Mouse (Mus musculus) bone marrow macrophage, adult 2 months (primary cell): Measurements from ENCODE around the gene Gm49673. TPM values are rescaled to one million over a fixed set of nuclear protein-coding genes. Genes with fewer than 3 reads are reported as not detected.
"Not testable (repeated sequence)": the region's sequence is repeated elsewhere in the genome, so short reads cannot be mapped to it uniquely, and the experiment has no call there.

Experiments
- H3K27ac ChIP-seq: 2 replicates; pipeline ENCODE4 v1.5.1; 2012; ENCODE audit warnings: low read depth, low read length; ENCODE audit not compliant: insufficient read depth
- H3K4me1 ChIP-seq: 2 replicates; pipeline ENCODE4 v1.6.1; 2012; ENCODE audit warnings: low read length; ENCODE audit not compliant: control insufficient read depth, insufficient read depth
- H3K4me3 ChIP-seq: 2 replicates; pipeline ENCODE4 v1.5.1; 2012; ENCODE audit warnings: mild to moderate bottlenecking, low read length, moderate library complexity; ENCODE audit not compliant: insufficient read depth
- CTCF ChIP-seq: IDR thresholded peaks from 2 replicates; pipeline ENCODE4 v1.5.1; 2012; ENCODE audit warnings: low read depth, mild to moderate bottlenecking, low read length, moderate library complexity
- POLR2A ChIP-seq: IDR thresholded peaks from 2 replicates; pipeline ENCODE4 v1.6.1; 2012; ENCODE audit warnings: mild to moderate bottlenecking, low read depth, low read length, borderline replicate concordance
- polyA plus RNA-seq: library from polyadenylated mRNA; stranded (reverse); fragments of >200 nt; gene quantifications from 2 replicates; pipeline ENCODE4 v1.2.4, GENCODE M21; 2012; ENCODE audit not compliant: missing spikeins, insufficient read depth, insufficient read length

Gene Gm49673
- 0.45 TPM in 1 of 2 replicates, not detected in the other for polyA plus RNA-seq

DNA sequence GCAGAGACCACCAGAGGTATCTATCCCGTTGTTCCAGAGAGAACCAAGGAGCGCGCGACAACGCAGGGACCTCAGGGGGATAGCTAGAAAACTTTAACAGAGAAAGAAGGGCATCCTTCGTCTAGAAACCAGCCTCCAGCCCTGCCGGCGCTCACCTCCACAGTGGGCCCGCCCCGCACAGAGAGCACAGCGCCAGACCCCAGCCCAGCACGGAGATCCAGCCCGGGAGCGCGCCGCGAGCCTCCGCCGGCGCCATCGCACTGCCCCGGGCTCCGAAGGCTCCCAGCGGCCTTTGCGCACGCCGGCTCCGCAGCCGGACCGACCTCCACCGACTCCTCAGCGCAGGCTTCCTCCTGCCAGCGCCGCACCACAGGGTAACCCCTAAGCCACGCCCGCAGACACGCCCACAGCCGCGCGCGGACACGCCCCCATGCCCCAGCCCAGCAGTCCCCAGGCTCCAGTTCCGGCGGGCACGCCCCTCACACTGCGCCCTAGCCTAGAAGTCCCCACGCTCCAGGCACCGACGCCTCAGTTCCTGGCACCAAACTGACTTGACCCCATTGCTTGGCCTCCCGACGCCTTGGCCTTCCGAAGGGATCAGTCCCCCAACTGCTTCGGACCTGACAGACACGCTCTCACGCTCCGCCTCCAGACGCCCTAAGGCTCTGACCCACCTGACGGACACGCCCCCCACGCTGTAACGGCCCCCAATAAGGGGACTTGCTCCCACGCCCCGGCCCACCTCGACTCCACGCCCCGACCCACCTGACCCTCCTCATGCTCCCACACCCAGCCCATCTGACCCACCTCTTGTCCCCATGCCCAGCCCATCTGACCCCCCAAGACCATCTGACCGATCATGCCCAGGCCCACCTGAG, at the start of gene Gm49673, which contains the start of gene Rnaset2a:
TSS of gene Gm49673 (minus strand) at position 350 of the 878 bp plus-strand sequence.
TSS of gene Rnaset2a (minus strand) at position 659 of the 878 bp plus-strand sequence.
- peak within 1 kb of the TSS; percentile 31; the same call in 1 of the 2 replicates for H3K27ac ChIP-seq
- H3K4me1 ChIP-seq, result not testable (repeated sequence)
- peak within 1 kb of the TSS; percentile 73 for H3K4me3 ChIP-seq

DNA sequence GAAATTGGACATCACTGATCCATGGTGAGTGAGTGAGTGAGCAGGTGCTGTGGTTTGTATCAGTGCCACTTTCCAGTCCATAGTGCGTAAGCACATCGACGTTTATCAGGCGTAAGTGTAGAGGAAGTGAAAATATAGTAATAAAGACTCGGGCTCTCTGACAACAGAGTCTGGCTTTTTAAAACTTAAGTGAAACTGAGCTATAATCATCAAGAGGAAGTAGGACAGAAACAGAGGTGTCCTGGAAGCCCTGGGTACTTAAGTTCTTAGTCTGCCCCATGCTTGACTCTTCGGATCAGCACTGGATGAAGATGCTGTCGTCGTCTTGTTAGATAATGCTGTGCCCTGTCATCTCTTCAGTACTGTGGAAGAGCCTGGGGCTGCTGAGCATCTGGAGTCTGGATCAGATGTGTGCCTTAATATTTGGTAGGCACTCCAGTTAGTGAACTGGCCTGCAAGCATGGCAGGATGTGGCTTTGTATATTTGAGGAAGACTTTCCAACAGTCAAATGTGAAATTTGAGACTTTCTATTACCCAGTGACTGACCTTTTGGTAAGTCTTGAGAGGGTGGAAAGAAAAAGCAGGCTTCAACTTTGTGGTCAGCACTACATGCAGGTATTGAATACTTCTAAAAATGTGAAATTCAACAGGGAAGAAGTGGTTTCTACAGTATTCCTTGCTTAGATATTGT, 48.2 kb upstream of the Gm49673 start:
- TF ChIP-seq CTCF, result no peak
- no peak for TF ChIP-seq POLR2A
- peaks cover 45% of the 10 kb centered on the region for H3K4me1 ChIP-seq
- H3K4me3 ChIP-seq, result no peak overlapping the region
- peak overlapping the region; percentile 77 for H3K27ac ChIP-seq

DNA sequence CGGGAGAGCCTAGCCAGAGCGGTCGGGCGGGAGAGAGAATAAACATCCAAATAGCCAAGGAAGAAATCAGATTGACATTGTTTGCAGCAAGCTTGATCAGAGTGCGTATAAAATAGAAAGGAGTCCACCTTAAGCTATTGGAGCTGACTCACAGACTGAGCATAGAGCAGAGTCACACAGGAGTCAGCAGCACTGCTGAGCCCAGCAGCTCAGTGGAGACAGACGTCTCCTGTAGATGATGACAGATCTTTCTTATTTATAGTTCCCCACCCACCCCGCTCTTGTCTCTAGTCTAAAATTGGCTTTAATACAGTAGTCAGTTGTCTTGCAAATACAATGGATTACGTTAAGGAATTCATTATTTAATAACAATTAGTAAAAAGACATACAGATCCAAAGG, 46.1 kb upstream of the Gm49673 start:
- Histone ChIP-seq H3K27ac (no peak overlapping the region), H3K4me1 (peaks cover 31% of the 10 kb centered on the region), H3K4me3 (no peak overlapping the region)
- no peak for TF ChIP-seq POLR2A
- no peak for TF ChIP-seq CTCF

DNA sequence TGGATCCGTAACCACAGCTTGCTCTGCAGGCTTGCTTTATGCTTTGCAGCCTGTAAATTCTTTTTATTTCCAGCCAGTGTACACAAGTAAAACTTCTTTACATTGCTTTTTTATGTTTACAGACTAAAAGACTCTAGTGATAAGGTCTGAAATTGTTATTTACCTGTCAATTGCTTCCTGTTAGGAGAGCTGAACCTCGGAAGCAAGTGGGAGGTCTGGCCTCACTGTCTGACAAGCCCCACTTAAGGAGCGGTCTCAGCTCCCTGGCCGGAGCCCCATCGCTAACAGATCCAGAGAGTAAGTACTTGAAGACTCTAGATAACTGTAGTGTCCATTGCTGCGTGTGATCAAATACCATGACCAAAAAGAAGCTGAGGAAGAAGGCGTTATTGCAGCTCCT, 36.6 kb upstream of the Gm49673 start:
- Histone ChIP-seq H3K27ac (no peak overlapping the region), H3K4me1 (no peaks in the 10 kb centered on the region), H3K4me3 (no peak overlapping the region)
- TF ChIP-seq CTCF, result no peak
- TF ChIP-seq POLR2A, result no peak

DNA sequence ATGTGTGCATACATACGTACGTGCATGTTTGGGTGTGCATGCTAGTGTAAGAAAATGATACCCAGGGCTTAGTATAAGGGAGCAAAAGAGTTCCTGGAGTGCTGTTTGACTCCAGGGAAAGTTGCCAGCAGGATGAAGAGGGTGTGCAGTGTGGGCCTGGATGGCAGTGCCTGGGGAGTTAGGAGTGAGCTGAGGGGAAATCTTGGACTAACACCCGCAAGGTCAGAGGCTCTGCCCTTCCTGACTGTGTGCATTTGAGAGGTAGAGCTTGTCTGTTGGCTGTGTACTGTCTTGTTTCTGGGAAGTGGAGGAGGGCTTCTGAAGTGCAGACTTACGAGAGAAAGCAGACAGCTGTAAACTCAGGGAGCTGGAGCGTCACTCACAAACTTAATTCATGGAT, 36.2 kb upstream of the Gm49673 start:
- Histone ChIP-seq H3K4me3 (no peak overlapping the region), H3K27ac (no peak overlapping the region), H3K4me1 (no peaks in the 10 kb centered on the region)
- TF ChIP-seq POLR2A (no peak), CTCF (no peak)

DNA sequence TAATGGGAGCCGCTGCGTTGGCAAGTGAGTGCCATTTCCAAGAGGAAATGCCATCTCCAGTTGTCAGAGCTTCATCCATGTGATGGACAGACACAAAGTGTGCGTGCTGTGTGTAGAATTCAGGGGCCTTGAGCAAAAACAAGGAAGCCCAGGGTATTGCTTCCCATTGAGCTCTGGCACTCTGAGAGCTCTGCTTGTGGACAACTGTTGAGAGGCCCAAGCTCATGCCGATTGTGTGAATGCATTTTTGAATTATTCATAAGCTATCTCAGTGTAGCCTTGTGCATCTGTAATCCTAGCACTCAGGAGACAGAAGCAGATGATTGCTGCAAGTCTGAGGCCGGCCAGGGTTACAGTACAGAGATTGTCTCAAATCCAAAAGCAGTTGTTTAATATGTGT, 29.5 kb upstream of the Gm49673 start:
- no peak for TF ChIP-seq CTCF
- no peak for TF ChIP-seq POLR2A
- H3K27ac ChIP-seq, result no peak overlapping the region
- no peaks in the 10 kb centered on the region for H3K4me1 ChIP-seq
- H3K4me3 ChIP-seq, result no peak overlapping the region

DNA sequence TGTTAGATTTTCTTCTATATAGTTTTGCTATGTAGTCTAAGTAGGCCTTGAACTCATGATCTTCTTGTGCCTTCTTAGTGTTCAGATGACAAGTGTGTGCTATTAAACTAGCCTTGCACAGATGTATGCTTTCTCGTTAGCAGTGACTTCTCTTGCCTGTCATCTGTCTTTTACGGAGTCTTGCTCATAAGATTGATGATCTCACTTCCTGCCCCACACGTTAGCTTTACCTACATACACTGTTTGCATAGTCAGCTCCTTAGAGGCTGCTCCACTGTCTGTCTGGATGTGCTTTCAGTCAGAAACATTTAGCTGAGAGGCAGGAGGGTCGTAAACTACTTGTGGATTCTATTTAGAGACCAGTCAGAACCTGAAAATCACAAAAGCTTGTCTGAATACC, 23.5 kb upstream of the Gm49673 start:
- H3K27ac ChIP-seq, result no peak overlapping the region

DNA sequence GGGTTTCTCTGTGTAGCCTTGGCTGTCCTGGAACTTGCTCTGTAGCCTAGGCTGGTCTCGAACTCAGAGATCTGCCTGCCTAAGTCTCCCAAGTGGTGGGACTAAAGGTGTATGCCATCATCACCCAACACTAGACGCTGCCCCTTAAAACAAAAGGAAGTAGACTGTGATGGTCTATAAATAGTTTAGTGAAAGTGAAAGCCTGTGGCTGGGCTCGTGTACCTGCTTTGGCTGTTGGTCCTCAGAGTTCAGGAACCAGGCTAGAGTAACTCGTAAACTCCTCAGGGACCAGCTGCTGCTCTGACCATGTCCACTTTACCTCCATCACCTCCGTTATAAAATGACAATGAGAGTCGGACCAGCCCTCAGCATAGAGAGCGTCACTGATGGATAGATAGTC, 22.7 kb upstream of the Gm49673 start:
- H3K4me1 ChIP-seq, result peaks cover 10% of the 10 kb centered on the region
- no peak for TF ChIP-seq POLR2A
- no peak for TF ChIP-seq CTCF
- H3K27ac ChIP-seq, result no peak overlapping the region
- no peak overlapping the region for H3K4me3 ChIP-seq

More for the DNA sequence above, 23.5 kb upstream of the Gm49673 start:
- Histone ChIP-seq H3K4me1 (peaks cover 10% of the 10 kb centered on the region), H3K4me3 (no peak overlapping the region)
- TF ChIP-seq CTCF (no peak), POLR2A (no peak)

DNA sequence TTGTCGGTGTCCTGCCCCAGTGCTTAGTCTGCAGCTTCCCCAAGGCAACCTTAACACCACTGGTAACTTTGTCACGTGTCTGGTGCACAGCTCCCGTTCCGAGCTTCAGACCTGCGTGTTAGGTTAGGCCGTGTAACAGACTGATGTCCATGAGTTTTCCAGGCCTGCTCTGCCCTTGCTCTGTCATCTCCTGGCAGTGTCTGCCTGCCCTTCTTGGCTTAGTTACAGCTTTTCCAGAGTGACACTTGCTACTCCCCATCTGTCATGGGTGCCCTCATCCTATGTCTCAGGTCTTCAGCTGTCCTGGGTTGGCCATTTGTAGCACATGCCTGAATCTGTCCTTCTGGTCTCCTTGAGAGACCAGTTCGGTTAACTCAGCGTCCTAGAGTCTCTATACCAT, 19.8 kb upstream of the Gm49673 start:
- peaks cover 13% of the 10 kb centered on the region for H3K4me1 ChIP-seq
- not testable (repeated sequence) for H3K27ac ChIP-seq, H3K4me3 ChIP-seq

DNA sequence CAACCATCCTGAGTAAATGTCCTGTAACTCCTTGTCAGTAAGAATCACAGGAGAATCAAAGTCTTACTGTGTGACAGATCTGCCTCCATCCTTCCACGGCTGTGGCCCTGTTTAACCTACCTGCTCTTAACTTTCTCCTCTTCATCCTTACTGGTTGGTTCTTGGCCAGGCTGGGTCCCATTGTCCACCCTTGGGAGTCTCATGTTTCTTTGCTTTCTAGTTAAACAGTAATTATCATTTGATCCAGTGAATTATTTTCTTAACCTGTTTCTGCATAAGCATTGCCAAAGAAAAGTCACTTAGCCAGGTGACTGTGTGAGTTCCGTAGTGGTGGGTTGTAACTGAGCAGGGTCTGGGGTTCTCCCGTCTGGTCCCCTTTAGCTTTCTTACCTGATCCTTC, 18.9 kb upstream of the Gm49673 start:
- not testable (repeated sequence) for H3K27ac ChIP-seq
- H3K4me3 ChIP-seq, result peak overlapping the region; percentile 65; the same call in 1 of the 2 replicates
- H3K4me1 ChIP-seq, result peaks cover 13% of the 10 kb centered on the region

DNA sequence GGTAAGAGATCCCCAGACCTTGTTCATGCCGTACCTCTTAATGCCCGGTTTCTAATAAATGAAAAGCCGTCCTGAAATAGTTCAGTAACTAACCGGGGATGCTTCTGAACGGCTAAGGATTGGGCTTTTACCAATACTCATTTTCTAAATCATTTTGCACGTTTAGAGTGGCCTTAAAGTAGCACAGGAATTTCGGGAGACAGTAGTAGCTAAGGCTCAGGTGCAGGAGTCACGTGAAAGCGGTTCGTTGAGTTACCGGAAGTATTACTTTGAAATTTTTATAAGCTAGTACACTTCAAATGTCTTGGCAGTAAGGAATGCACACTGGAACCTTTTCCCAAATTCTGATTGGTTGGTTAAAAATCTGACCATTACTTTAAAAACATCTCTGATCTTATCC, 18.4 kb upstream of the Gm49673 start:
- Histone ChIP-seq H3K27ac (peak overlapping the region; percentile 64; the same call in 1 of the 2 replicates), H3K4me1 (peaks cover 11% of the 10 kb centered on the region), H3K4me3 (peak overlapping the region; percentile 65)

DNA sequence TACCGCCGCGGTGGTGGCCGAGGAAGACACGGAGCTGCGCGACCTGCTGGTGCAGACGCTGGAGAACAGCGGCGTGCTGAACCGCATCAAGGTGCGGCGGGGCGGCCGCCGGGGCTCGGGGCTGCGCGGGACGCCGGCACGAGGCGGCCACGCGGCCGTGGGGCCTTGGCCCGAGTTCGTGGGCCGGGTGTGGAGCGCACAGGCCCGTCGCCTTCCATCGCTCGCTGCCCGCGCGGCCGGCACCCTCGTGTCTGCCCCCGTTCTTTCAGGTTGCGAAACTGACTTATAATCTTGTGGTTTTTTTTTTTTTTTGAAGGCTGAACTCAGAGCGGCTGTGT, 18.0 kb upstream of the Gm49673 start:
- Histone ChIP-seq H3K4me3 (peak overlapping the region; percentile 65), H3K27ac (peak overlapping the region; percentile 64)
- not testable (repeated sequence) for H3K4me1 ChIP-seq

DNA sequence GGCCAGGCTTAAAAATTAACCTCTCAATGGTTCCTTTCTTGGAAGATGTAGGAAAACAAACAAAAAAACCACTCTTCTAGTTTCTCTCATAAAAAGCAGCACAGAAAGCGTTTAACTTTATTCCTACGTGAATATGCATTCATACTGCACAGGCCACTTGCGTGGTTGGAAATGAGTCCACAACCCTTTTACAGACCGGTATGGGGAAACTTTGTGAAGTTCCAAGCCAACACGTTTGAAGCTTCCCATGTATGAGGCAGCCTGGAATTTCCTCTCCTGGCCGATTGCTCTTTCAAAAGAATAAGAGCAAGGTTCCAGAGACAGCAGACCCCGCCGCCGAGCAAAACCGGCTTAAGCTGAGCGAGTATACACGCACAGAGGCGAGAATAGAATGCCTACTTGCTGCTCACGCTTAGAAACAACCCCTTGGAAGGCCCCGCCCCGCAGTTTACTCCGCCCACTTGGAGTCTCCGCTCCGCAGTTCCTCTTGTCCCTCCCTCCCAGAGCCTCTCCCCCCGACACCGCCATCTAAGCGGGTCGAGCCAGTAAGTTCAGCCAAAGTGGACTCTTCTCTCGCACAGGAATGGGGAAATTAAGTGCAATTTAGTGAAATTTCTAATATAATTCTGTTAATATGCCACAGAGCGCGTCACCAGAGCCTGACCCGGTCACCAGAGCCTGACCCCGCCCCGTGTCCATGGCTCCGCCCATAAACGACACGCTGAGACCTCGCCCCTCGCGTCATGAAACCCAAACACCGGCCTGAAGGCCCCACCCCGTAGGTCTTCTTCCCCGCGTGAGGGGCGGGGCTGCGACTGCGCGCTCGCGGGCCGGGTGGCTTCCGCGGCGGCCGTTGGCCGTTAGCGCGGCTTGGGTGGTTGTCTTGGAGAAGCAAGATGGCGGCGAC, 17.4 kb upstream of the Gm49673 start, which contains the start of gene Fgfr1op:
TSS of gene Fgfr1op (plus strand) at position 801 of the 907 bp plus-strand sequence.
- peak within 1 kb of the TSS; percentile 64 for H3K27ac ChIP-seq
- not testable (repeated sequence) for H3K4me1 ChIP-seq

DNA sequence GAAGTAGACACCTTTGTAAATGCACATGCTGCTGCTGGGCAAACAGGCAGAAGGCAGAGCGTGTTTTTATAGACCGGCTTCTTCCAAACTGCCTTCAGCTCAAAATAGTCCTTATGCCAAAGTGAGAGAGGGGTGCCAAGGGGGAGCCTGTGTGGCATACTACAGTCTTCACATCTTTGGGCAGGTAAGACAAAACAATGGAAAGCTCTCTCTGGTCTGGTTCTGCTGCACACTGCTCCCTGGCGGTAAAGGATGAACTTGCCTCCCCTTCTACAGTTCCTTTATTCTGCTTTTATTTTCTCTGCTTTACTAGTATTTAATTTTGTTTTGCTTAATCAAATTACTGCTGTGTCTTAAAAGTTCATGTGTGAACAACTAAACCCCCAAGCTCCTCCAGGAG, 13.4 kb upstream of the Gm49673 start:
- H3K27ac ChIP-seq, H3K4me3 ChIP-seq, H3K4me1 ChIP-seq: not testable (repeated sequence)

More for the DNA sequence above, 17.4 kb upstream of the Gm49673 start, which contains the start of gene Fgfr1op:
- H3K4me3 ChIP-seq, result peak within 1 kb of the TSS; percentile 65
